Mouse (Mus musculus): ENCODE results near the gene Lipe. TPM values are rescaled to one million over a fixed set of nuclear protein-coding genes. Genes with fewer than 3 reads are reported as not detected.

Gene Lipe
- polyA plus RNA-seq, 1 experiment from 2014 or later, result 4.9 TPM

DNA sequence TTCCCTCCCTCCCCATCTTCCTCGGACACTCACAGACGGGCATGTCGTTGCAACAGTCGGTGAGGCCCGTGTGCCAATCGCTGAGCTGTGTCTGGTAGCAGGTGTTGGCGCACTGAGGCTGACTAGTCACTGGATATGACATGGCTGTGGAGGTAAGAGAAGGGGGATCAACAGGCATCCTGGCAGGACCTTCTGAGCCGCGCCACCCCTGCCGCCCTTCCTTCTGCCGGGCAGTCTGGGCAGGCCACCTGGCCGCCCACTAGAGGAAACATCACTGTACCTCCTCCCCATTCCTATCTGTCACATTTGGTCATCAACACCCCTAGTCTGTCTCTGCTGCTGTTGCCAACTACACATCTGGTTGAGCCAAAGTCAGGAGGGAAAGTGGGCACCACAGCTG, 30.2 kb downstream of the Lipe start:
- Histone ChIP-seq H3K27me3 (replicated peaks; ENCODE audit: control insufficient read depth, insufficient read depth, low read length) (peaks cover 44% of the 10 kb centered on the region), H3K9ac (ENCODE audit: low read length) (no peak overlapping the region), H3K4me3 (ENCODE audit: low read depth, low read length) (no peak overlapping the region), H3K4me2 (ENCODE audit: low read length) (no peak overlapping the region), H3K9me3 (ENCODE audit: control insufficient read depth, low read length) (no peaks in the 10 kb centered on the region), H3K27ac (ENCODE audit: low read depth) (no peak overlapping the region), H3K36me3 (ENCODE audit: control insufficient read depth, insufficient read depth, low read length) (peaks cover 15% of the 10 kb centered on the region), H3K4me1 (replicated peaks; ENCODE audit: control insufficient read depth, insufficient read depth, low read length) (no peaks in the 10 kb centered on the region)
- WGBS, result 22% methylated on average over 12 of the region's 12 CpGs
- ATAC-seq (replicated peaks; ENCODE audit: low FRiP score, low TSS enrichment, low read depth) (no peak), DNase-seq (ENCODE audit: low spot score) (no peak)

DNA sequence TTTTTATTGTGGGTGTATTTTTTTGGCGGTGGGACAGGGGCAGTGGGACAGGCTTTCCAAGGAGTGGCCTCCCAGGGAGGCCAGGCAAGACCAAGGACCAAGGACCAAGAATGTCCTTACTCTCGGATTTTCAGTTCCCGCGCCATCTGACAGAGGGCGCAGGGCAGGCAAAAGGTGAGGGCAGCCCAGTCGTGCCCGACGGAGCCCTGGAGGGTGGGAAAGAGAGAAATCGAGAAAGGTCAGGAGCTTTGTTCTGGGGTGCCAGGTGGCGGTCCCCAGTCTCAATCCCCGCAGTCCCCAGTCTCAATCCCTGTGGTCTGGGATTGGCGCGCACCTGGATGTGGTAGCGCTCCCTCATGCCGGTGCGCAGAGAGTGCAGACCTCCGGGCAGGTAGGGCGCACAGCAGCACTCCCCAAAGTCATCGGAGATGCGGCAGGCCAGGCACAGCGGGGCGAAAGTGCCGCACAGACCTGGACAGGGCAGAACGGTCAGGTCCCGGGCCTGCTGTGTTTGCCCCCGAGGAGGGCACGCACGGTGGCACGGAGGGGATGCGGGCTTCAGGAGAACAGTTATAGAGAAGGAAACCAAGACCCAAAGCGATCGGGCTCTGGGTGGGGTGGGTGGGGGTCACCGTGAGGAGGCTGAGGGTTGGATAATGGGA, 30.7 kb downstream of the Lipe start:
- peak; percentile 59 for DNase-seq (ENCODE audit: low spot score)
- H3K9me3 ChIP-seq (ENCODE audit: control insufficient read depth, low read length), result no peaks in the 10 kb centered on the region
- H3K4me3 ChIP-seq (ENCODE audit: low read depth, low read length), result no peak overlapping the region
- no peak overlapping the region for H3K27ac ChIP-seq (ENCODE audit: low read depth)
- H3K9ac ChIP-seq (ENCODE audit: low read length), result no peak overlapping the region
- ATAC-seq (replicated peaks; ENCODE audit: low FRiP score, low TSS enrichment, low read depth), result no peak
- 4% methylated on average over 33 of the region's 33 CpGs for WGBS
- H3K36me3 ChIP-seq (ENCODE audit: control insufficient read depth, insufficient read depth, low read length), result peaks cover 21% of the 10 kb centered on the region
- peaks cover 44% of the 10 kb centered on the region for H3K27me3 ChIP-seq (replicated peaks; ENCODE audit: control insufficient read depth, insufficient read depth, low read length)
- no peak overlapping the region for H3K4me2 ChIP-seq (ENCODE audit: low read length)
- H3K4me1 ChIP-seq (replicated peaks; ENCODE audit: control insufficient read depth, insufficient read depth, low read length), result no peaks in the 10 kb centered on the region

DNA sequence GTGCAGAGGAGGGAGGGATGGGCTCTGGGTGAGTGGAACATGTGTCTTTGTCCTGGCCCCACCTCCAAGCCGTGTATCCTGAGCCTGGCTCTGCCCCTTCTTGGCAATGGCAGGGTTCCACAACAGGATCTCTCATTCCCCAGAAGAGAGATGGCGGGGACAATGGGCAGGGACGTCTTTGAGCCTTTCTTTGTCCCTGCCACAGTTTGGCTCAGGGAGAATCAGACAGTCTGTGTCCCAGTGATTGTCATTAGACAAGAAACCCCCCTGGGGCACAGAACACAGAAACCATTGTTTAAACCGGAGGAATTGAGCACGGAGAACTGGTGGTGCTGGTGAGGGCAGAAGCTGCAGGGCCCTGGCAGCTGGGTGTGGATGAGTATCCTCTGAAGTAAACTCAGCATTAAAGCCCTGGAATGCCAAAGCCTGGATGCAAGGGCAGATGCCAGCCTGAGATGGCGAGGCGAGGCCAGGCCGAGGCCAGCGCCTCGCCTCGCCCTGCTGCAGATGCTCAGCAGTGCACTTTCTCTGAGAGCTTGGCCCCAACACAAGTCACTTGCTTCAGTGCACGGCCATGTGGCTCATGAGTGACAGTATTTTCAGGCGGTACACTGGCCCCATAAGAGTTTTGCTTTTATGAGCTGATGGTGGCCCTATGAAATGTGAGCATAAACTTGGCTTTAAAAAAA, 32.4 kb downstream of the Lipe start:
- Histone ChIP-seq H3K4me1 (replicated peaks; ENCODE audit: control insufficient read depth, insufficient read depth, low read length) (no peaks in the 10 kb centered on the region), H3K9ac (ENCODE audit: low read length) (no peak overlapping the region), H3K4me2 (ENCODE audit: low read length) (no peak overlapping the region), H3K27me3 (replicated peaks; ENCODE audit: control insufficient read depth, insufficient read depth, low read length) (peaks cover 44% of the 10 kb centered on the region), H3K27ac (ENCODE audit: low read depth) (no peak overlapping the region; the same call in 1 of the 2 replicates), H3K4me3 (ENCODE audit: low read depth, low read length) (no peak overlapping the region), H3K9me3 (ENCODE audit: control insufficient read depth, low read length) (no peaks in the 10 kb centered on the region), H3K36me3 (ENCODE audit: control insufficient read depth, insufficient read depth, low read length) (peaks cover 26% of the 10 kb centered on the region)
- WGBS, result 44% methylated on average over 13 of the region's 13 CpGs
- DNase-seq (ENCODE audit: low spot score) (no peak), ATAC-seq (replicated peaks; ENCODE audit: low FRiP score, low TSS enrichment, low read depth) (no peak)

DNA sequence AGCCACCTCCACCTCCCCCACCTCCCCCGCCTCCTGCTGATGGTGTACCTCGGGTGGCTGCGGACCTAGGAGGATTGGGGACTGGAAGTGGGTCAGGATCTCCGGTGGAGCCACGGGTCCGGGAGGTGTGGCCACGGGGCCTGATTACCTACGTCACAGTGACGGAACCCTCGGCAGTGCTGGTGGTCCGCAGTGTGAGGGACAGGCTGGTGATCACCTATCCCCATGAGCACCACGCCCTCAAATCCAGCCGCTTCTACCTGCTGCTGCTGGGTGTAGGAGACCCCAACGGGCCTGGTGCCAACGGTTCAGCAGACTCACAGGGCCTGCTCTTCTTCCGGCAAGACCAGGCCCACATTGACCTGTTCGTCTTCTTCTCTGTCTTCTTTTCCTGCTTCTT, 34.9 kb downstream of the Lipe start:
- 93% methylated on average over 17 of the region's 17 CpGs for WGBS
- H3K36me3 ChIP-seq (ENCODE audit: control insufficient read depth, insufficient read depth, low read length), result peaks cover 50% of the 10 kb centered on the region
- no peak overlapping the region for H3K4me2 ChIP-seq (ENCODE audit: low read length)
- DNase-seq (ENCODE audit: low spot score) (no peak), ATAC-seq (replicated peaks; ENCODE audit: low FRiP score, low TSS enrichment, low read depth) (no peak)
- no peaks in the 10 kb centered on the region for H3K4me1 ChIP-seq (replicated peaks; ENCODE audit: control insufficient read depth, insufficient read depth, low read length)
- no peaks in the 10 kb centered on the region for H3K9me3 ChIP-seq (ENCODE audit: control insufficient read depth, low read length)
- H3K27me3 ChIP-seq (replicated peaks; ENCODE audit: control insufficient read depth, insufficient read depth, low read length), result peaks cover 28% of the 10 kb centered on the region
- no peak overlapping the region for H3K4me3 ChIP-seq (ENCODE audit: low read depth, low read length)
- H3K27ac ChIP-seq (ENCODE audit: low read depth), result no peak overlapping the region
- no peak overlapping the region for H3K9ac ChIP-seq (ENCODE audit: low read length)

DNA sequence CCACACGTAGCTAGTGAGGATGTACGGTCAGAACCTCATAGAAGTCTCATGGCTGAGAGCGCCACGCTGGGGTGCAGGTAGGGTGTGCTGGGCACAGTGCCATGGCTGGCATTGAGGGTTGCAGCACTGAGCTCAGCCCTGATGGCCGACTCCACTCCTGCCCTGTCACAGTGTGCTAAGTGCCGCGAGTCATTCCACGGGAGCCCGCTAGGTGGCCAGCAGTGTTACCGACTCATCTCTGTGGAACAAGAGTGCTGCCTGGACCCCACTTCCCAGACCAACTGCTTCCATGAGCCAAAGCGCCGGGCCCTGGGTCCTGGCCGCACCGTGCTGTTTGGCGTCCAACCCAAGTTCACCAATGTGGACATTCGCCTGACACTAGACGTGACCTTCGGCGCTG, 35.4 kb downstream of the Lipe start:
- ATAC-seq (replicated peaks; ENCODE audit: low FRiP score, low TSS enrichment, low read depth) (no peak; the same call in 1 of the 2 replicates), DNase-seq (ENCODE audit: low spot score) (no peak)
- Histone ChIP-seq H3K4me3 (ENCODE audit: low read depth, low read length) (no peak overlapping the region), H3K4me2 (ENCODE audit: low read length) (no peak overlapping the region), H3K4me1 (replicated peaks; ENCODE audit: control insufficient read depth, insufficient read depth, low read length) (no peaks in the 10 kb centered on the region), H3K9ac (ENCODE audit: low read length) (no peak overlapping the region), H3K27ac (ENCODE audit: low read depth) (no peak overlapping the region), H3K27me3 (replicated peaks; ENCODE audit: control insufficient read depth, insufficient read depth, low read length) (peaks cover 23% of the 10 kb centered on the region), H3K36me3 (ENCODE audit: control insufficient read depth, insufficient read depth, low read length) (peaks cover 52% of the 10 kb centered on the region), H3K9me3 (ENCODE audit: control insufficient read depth, low read length) (no peaks in the 10 kb centered on the region)
- 83% methylated on average over 19 of the region's 19 CpGs for WGBS

DNA sequence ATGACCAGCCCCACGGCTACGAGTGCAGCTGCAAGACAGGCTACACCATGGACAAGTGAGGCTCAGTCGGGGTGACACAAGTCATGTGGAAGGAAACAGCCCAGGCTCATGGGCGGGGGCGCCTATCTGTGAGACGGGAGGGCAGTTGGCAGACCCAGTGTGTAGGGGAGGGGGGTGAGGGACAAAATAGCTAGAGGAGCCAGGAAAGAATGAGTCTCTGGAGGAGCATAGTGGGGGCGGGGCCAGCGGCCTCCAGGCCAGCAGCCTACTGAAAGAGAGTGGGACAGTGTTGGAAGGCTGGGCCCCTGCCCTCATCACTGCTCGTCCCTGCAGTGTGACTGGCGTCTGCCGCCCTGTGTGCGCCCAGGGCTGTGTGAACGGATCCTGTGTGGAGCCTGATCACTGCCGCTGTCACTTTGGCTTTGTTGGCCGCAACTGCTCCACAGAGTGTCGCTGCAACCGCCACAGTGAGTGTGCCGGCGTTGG, 39.7 kb downstream of the Lipe start:
- no peak overlapping the region for H3K9ac ChIP-seq (ENCODE audit: low read length)
- no peaks in the 10 kb centered on the region for H3K9me3 ChIP-seq (ENCODE audit: control insufficient read depth, low read length)
- ATAC-seq (replicated peaks; ENCODE audit: low FRiP score, low TSS enrichment, low read depth) (no peak), DNase-seq (ENCODE audit: low spot score) (no peak)
- H3K36me3 ChIP-seq (ENCODE audit: control insufficient read depth, insufficient read depth, low read length), result peaks cover 65% of the 10 kb centered on the region
- no peaks in the 10 kb centered on the region for H3K27me3 ChIP-seq (replicated peaks; ENCODE audit: control insufficient read depth, insufficient read depth, low read length)
- no peaks in the 10 kb centered on the region for H3K4me1 ChIP-seq (replicated peaks; ENCODE audit: control insufficient read depth, insufficient read depth, low read length)
- H3K4me3 ChIP-seq (ENCODE audit: low read depth, low read length), result no peak overlapping the region
- H3K4me2 ChIP-seq (ENCODE audit: low read length), result no peak overlapping the region
- H3K27ac ChIP-seq (ENCODE audit: low read depth), result no peak overlapping the region
- WGBS, result 83% methylated on average over 19 of the region's 19 CpGs

DNA sequence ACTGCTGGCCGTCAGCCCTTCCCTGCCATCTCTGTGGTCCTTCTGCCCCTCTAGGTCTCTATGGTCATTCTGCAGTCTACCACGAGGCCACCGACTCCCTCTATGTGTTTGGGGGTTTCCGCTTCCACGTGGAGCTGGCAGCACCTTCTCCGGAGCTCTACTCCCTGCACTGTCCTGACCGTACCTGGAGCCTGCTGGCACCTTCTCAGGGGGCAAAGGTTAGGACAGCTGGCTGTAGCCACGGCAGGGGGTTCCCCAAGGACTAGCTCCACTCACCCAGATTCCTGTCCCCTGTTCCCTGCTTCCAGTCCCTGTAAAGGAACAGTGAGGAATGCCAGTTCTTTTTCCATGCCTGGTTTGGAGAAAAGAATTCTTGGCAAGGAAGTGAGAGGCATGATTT, 49.6 kb downstream of the Lipe start:
- Histone ChIP-seq H3K4me2 (ENCODE audit: low read length) (no peak overlapping the region), H3K9ac (ENCODE audit: low read length) (no peak overlapping the region), H3K4me1 (replicated peaks; ENCODE audit: control insufficient read depth, insufficient read depth, low read length) (no peaks in the 10 kb centered on the region), H3K9me3 (ENCODE audit: control insufficient read depth, low read length) (peaks cover 7% of the 10 kb centered on the region; the same call in 1 of the 2 replicates), H3K27ac (ENCODE audit: low read depth) (no peak overlapping the region), H3K27me3 (replicated peaks; ENCODE audit: control insufficient read depth, insufficient read depth, low read length) (no peaks in the 10 kb centered on the region), H3K36me3 (ENCODE audit: control insufficient read depth, insufficient read depth, low read length) (peaks cover 54% of the 10 kb centered on the region), H3K4me3 (ENCODE audit: low read depth, low read length) (no peak overlapping the region)
- WGBS, result 81% methylated on average over 8 of the region's 8 CpGs
- no peak for DNase-seq (ENCODE audit: low spot score)
- no peak for ATAC-seq (replicated peaks; ENCODE audit: low FRiP score, low TSS enrichment, low read depth)

DNA sequence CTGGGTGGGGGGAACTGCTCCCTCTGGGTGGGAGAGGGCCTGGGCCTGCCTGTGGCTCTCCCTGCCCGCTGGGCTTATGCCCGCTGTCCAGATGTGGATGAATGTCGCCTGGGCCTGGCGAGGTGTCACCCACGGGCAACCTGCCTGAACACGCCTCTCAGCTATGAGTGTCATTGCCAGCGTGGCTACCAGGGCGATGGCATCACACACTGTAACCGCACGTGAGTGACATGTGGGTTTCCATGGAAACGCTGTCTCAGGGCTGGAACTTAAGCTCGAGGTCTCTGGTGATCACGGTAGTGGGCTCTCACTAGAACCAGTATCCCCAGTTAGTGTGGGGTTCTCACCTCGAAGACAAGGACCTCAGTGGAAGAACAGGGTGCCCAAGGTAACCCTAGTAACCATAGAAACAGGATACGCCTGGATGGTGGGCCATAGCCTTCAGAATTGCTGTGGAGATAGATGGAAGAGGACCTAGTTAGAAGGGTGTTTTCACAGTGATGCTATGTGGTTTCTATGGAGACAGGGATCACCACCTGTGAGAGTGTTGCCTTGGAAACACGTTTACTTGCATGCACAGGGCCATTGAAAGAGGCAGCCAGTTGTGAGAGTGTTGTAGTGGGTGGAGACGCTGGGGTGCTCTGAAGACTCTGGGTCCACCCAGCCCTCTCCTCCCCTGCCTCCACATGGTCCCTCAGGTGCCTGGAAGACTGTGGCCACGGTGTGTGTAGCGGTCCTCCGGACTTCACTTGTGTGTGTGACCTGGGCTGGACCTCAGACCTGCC, 57.3 kb downstream of the Lipe start:
- H3K27ac ChIP-seq (ENCODE audit: low read depth), result no peak overlapping the region
- no peaks in the 10 kb centered on the region for H3K4me1 ChIP-seq (replicated peaks; ENCODE audit: control insufficient read depth, insufficient read depth, low read length)
- no peaks in the 10 kb centered on the region for H3K27me3 ChIP-seq (replicated peaks; ENCODE audit: control insufficient read depth, insufficient read depth, low read length)
- no peak overlapping the region for H3K4me3 ChIP-seq (ENCODE audit: low read depth, low read length)
- DNase-seq (ENCODE audit: low spot score) (no peak), ATAC-seq (replicated peaks; ENCODE audit: low FRiP score, low TSS enrichment, low read depth) (no peak)
- 85% methylated on average over 20 of the region's 20 CpGs for WGBS
- H3K9me3 ChIP-seq (ENCODE audit: control insufficient read depth, low read length), result no peaks in the 10 kb centered on the region
- H3K9ac ChIP-seq (ENCODE audit: low read length), result no peak overlapping the region
- H3K36me3 ChIP-seq (ENCODE audit: control insufficient read depth, insufficient read depth, low read length), result peaks cover 51% of the 10 kb centered on the region
- no peak overlapping the region for H3K4me2 ChIP-seq (ENCODE audit: low read length)

Measured in intestine, embryonic 14.5 days (tissue).